Mouse (Mus musculus): ENCODE results near the gene Cdk2.

GRCm38 (mm10) chr10:128746972-128747645 lies 42.3 kb upstream of the Cdk2 start:
- TF ChIP-seq CTCF (IDR thresholded peaks at IDR 0.05; ENCODE audit: extremely low read depth, insufficient read depth, low read length): no peak
- TF ChIP-seq POLR2A (IDR thresholded peaks at IDR 0.05; ENCODE audit: extremely low read depth, insufficient read depth, low read length): no peak

Data from cortical plate, adult 2 months (tissue).